Mouse (Mus musculus) lung, postnatal 36 days (tissue): ENCODE measurements at regions not wholly inside any gene's neighbourhood (a gene's known extent, or its start where the extent isn't known, plus 50 kb on each side); places are given as distances from the start of the nearest gene placed in this dataset.

Experiments used
- DNase-seq: peaks from one replicate; pipeline ENCODE4 v3.0.0; 2022; ENCODE audit warnings: mixed read lengths

- DNase-seq = no peak
These were observed 173.6 kb downstream of the Gm19410 start for GRCm38 (mm10) chr8:35939199-35939598.

- no peak for DNase-seq
These were observed 176.9 kb downstream of the Gm19410 start for GRCm38 (mm10) chr8:35942515-35942914.

- DNase-seq = no peak
These were observed 178.1 kb downstream of the Gm19410 start for GRCm38 (mm10) chr8:35943686-35944085.

GRCm38 (mm10) chr8:35944461-35944860 is 178.9 kb downstream of the Gm19410 start:
- no peak for DNase-seq

GRCm38 (mm10) chr8:35946539-35946940 is 180.9 kb downstream of the Gm19410 start:
- peak; percentile 32 for DNase-seq

GRCm38 (mm10) chr8:35948146-35948545 is 182.6 kb downstream of the Gm19410 start:
- DNase-seq = no peak

GRCm38 (mm10) chr8:35948751-35949183 is 183.2 kb downstream of the Gm19410 start:
- DNase-seq = no peak

GRCm38 (mm10) chr8:35955506-35955905 is 189.9 kb downstream of the Gm19410 start:
- DNase-seq = no peak

- no peak for DNase-seq
These were observed 190.7 kb downstream of the Gm19410 start for GRCm38 (mm10) chr8:35956319-35956718.

GRCm38 (mm10) chr8:35959201-35959600 is 193.6 kb downstream of the Gm19410 start:
- DNase-seq = no peak

GRCm38 (mm10) chr8:35960867-35961614 is 195.5 kb downstream of the Gm19410 start:
- DNase-seq = no peak

GRCm38 (mm10) chr8:35961615-35962220 is 196.1 kb downstream of the Gm19410 start:
- DNase-seq = no peak

- DNase-seq = no peak
These were observed 199.3 kb downstream of the Gm19410 start for GRCm38 (mm10) chr8:35964932-35965331.

GRCm38 (mm10) chr8:35968341-35968740 is 202.8 kb downstream of the Gm19410 start:
- DNase-seq = peak; percentile 72

- DNase-seq = peak; percentile 32
These were observed 205.5 kb downstream of the Gm19410 start for GRCm38 (mm10) chr8:35971082-35971481.

- DNase-seq = peak; percentile 20
These were observed 208.9 kb downstream of the Gm19410 start for GRCm38 (mm10) chr8:35974323-35975029.

GRCm38 (mm10) chr8:35979638-35980255 is 214.2 kb downstream of the Gm19410 start:
- DNase-seq = no peak

- no peak for DNase-seq
These were observed 217.5 kb downstream of the Gm19410 start for GRCm38 (mm10) chr8:35983083-35983482.

- peak; percentile 34 for DNase-seq
These were observed 219.6 kb downstream of the Gm19410 start for GRCm38 (mm10) chr8:35985152-35985689.

GRCm38 (mm10) chr8:35987327-35987726 is 221.7 kb downstream of the Gm19410 start:
- DNase-seq = peak; percentile 21

GRCm38 (mm10) chr8:35991013-35991412 is 225.4 kb downstream of the Gm19410 start:
- DNase-seq = no peak

GRCm38 (mm10) chr8:35991936-35992603 is 226.5 kb downstream of the Gm19410 start:
- DNase-seq = no peak
